Mouse (Mus musculus) hindbrain, embryonic 11.5 days (tissue): ENCODE results near the gene Ccdc51. TPM values are rescaled to one million over a fixed set of nuclear protein-coding genes. Genes with fewer than 3 reads are reported as not detected.

Experiments
- ATAC-seq: fragments of 200-750 bp; cut with Nextera tagmentation; 2 replicates; pipeline ENCODE4 v1.8.0; 2017; ENCODE audit warnings: mild to moderate bottlenecking, moderate TSS enrichment, moderate library complexity; ENCODE audit not compliant: low FRiP score
- DNase-seq: peaks from one replicate; pipeline ENCODE4 v3.0.0-alpha.2; 2015; ENCODE audit warnings: low spot score
- H3K27ac ChIP-seq: fragments of 300-500 bp; sonication (generic); 2 replicates; pipeline ENCODE4 v1.5.1; 2014; ENCODE audit warnings: mild to moderate bottlenecking, low read depth, low read length
- H3K27me3 ChIP-seq: fragments of 300-500 bp; sonication (generic); 2 replicates; pipeline ENCODE4 v1.6.1; 2014; ENCODE audit warnings: mild to moderate bottlenecking, low read length, moderate library complexity, mixed read lengths; ENCODE audit not compliant: control insufficient read depth, insufficient read depth
- H3K36me3 ChIP-seq: fragments of 300-500 bp; sonication (generic); 2 replicates; pipeline ENCODE4 v1.6.1; 2014; ENCODE audit warnings: mild to moderate bottlenecking, low read length, moderate library complexity, mixed read lengths; ENCODE audit not compliant: control insufficient read depth, insufficient read depth
- H3K4me1 ChIP-seq: fragments of 300-500 bp; sonication (generic); replicated peaks from 2 replicates; pipeline ENCODE4 v1.6.1; 2014; ENCODE audit warnings: low read length, mixed read lengths; ENCODE audit not compliant: control insufficient read depth, insufficient read depth
- H3K4me2 ChIP-seq: fragments of 300-500 bp; sonication (generic); replicated peaks from 2 replicates; pipeline ENCODE4 v1.6.1; 2014; ENCODE audit warnings: mild to moderate bottlenecking, low read depth, low read length
- H3K4me3 ChIP-seq: fragments of 300-500 bp; sonication (generic); 2 replicates; pipeline ENCODE4 v1.5.1; 2014; ENCODE audit warnings: low read depth, low read length
- H3K9ac ChIP-seq: fragments of 300-500 bp; sonication (generic); 2 replicates; pipeline ENCODE4 v1.6.1; 2014; ENCODE audit warnings: low read depth, low read length
- H3K9me3 ChIP-seq: fragments of 300-500 bp; sonication (generic); 2 replicates; pipeline ENCODE4 v1.6.1; 2016; ENCODE audit warnings: low read length; ENCODE audit not compliant: control insufficient read depth
- WGBS: fragments of 180-500 bp; shearing (Covaris S2); extraction: QIAGEN DNeasy Blood & Tissue Kit; methylation state at CpG from one replicate; pipeline ENCODE4 v1.1.7; 2014; 5-methylcytosine and 5-hydroxymethylcytosine counted together
- polyA plus RNA-seq: library from polyadenylated mRNA; unstranded; fragments of >200 nt; fragmentation: Nextera tagmentation; extraction: Ambion mirVana; gene quantifications from 2 replicates; pipeline ENCODE4 v1.2.1, GENCODE M21; 2014

Ccdc51 gene
- polyA plus RNA-seq, 1 experiment from 2014 or later = 11.0 TPM

GRCm38 (mm10) chr9:109090446-109090845, 8.2 kb downstream of the Ccdc51 start:
- no peak overlapping the region for H3K4me3 ChIP-seq
- H3K9me3 ChIP-seq = no peaks in the 10 kb centered on the region
- no peak overlapping the region for H3K4me2 ChIP-seq
- H3K27ac ChIP-seq = no peak overlapping the region
- H3K4me1 ChIP-seq = 0 out of 2 replicates have a peak, but pooled peaks cover 2% of the 10 kb centered on the region
- 69% methylated on average over 15 of the region's 15 CpGs for WGBS
- no peaks in the 10 kb centered on the region for H3K36me3 ChIP-seq
- no peak for DNase-seq
- H3K9ac ChIP-seq = no peak overlapping the region
- ATAC-seq = no peak
- H3K27me3 ChIP-seq = no peaks in the 10 kb centered on the region

GRCm38 (mm10) chr9:109091802-109092201, 9.5 kb downstream of the Ccdc51 start:
- H3K9ac ChIP-seq = no peak overlapping the region
- H3K9me3 ChIP-seq = no peaks in the 10 kb centered on the region
- H3K36me3 ChIP-seq = no peaks in the 10 kb centered on the region
- WGBS = 94% methylated on average over 8 of the region's 8 CpGs
- no peak overlapping the region for H3K4me3 ChIP-seq
- 0 out of 2 replicates have a peak, but pooled peaks cover 4% of the 10 kb centered on the region for H3K4me1 ChIP-seq
- no peak overlapping the region for H3K27ac ChIP-seq
- no peaks in the 10 kb centered on the region for H3K27me3 ChIP-seq
- no peak for ATAC-seq
- H3K4me2 ChIP-seq = no peak overlapping the region
- no peak for DNase-seq

GRCm38 (mm10) chr9:109092799-109093198, 10.5 kb downstream of the Ccdc51 start:
- Histone ChIP-seq H3K9me3 (no peaks in the 10 kb centered on the region), H3K4me3 (no peak overlapping the region), H3K36me3 (no peaks in the 10 kb centered on the region), H3K9ac (no peak overlapping the region), H3K4me1 (peaks cover 11% of the 10 kb centered on the region), H3K4me2 (no peak overlapping the region), H3K27me3 (no peaks in the 10 kb centered on the region), H3K27ac (no peak overlapping the region)
- no peak for DNase-seq
- 26% methylated on average over 6 of the region's 6 CpGs for WGBS
- no peak for ATAC-seq

GRCm38 (mm10) chr9:109093786-109094552, 11.7 kb downstream of the Ccdc51 start:
- no peaks in the 10 kb centered on the region for H3K9me3 ChIP-seq
- 22% methylated on average over 11 of the region's 11 CpGs for WGBS
- H3K4me1 ChIP-seq = peaks cover 20% of the 10 kb centered on the region
- ATAC-seq = no peak
- no peaks in the 10 kb centered on the region for H3K27me3 ChIP-seq
- peak overlapping the region; percentile 98 for H3K9ac ChIP-seq
- no peaks in the 10 kb centered on the region for H3K36me3 ChIP-seq
- H3K4me3 ChIP-seq = peak overlapping the region; percentile 64; the same call in 1 of the 2 replicates
- DNase-seq = no peak
- H3K4me2 ChIP-seq = peak overlapping the region; percentile 96
- peak overlapping the region; percentile 100 for H3K27ac ChIP-seq

- no peaks in the 10 kb centered on the region for H3K36me3 ChIP-seq
- H3K4me1 ChIP-seq = peaks cover 20% of the 10 kb centered on the region
- H3K4me2 ChIP-seq = peak overlapping the region; percentile 96
- DNase-seq (peak; percentile 55), ATAC-seq (peak; percentile 8; the same call in 1 of the 2 replicates)
- H3K4me3 ChIP-seq = peak overlapping the region; percentile 64
- peak overlapping the region; percentile 98 for H3K9ac ChIP-seq
- WGBS = 1% methylated on average over 21 of the region's 21 CpGs
- no peaks in the 10 kb centered on the region for H3K9me3 ChIP-seq
- H3K27me3 ChIP-seq = no peaks in the 10 kb centered on the region
- peak overlapping the region; percentile 100 for H3K27ac ChIP-seq
Measured at GRCm38 (mm10) chr9:109094553-109095136, 12.4 kb downstream of the Ccdc51 start.

- ATAC-seq (peak; percentile 78), DNase-seq (peak; percentile 88)
- Histone ChIP-seq H3K9me3 (no peaks in the 10 kb centered on the region), H3K4me3 (peak within 1 kb of the TSS; percentile 64), H3K4me1 (peaks cover 20% of the 10 kb centered on the region), H3K27ac (peak within 1 kb of the TSS; percentile 100), H3K4me2 (peak within 1 kb of the TSS; percentile 96), H3K27me3 (no peaks in the 10 kb centered on the region), H3K9ac (peak within 1 kb of the TSS; percentile 98), H3K36me3 (no peaks in the 10 kb centered on the region; the same call in 1 of the 2 replicates)
- under 1% methylated on average over 76 of the region's 102 CpGs for WGBS
Measured at GRCm38 (mm10) chr9:109095137-109095982, 13.1 kb downstream of the Ccdc51 start, which contains the start of gene Plxnb1. Gene Plxnb1 (plus strand): TSS chr9:109095389.

- Histone ChIP-seq H3K9ac (peak overlapping the region; percentile 98), H3K4me3 (peak overlapping the region; percentile 64), H3K4me2 (peak overlapping the region; percentile 96), H3K27ac (peak overlapping the region; percentile 100), H3K4me1 (peaks cover 20% of the 10 kb centered on the region), H3K27me3 (no peaks in the 10 kb centered on the region), H3K9me3 (no peaks in the 10 kb centered on the region), H3K36me3 (peaks cover 2% of the 10 kb centered on the region; the same call in 1 of the 2 replicates)
- 21% methylated on average over 9 of the region's 9 CpGs for WGBS
- no peak for DNase-seq
- no peak for ATAC-seq
Measured at GRCm38 (mm10) chr9:109096251-109096661, 14.0 kb downstream of the Ccdc51 start.

GRCm38 (mm10) chr9:109096856-109097255, 14.6 kb downstream of the Ccdc51 start:
- Histone ChIP-seq H3K4me3 (peak overlapping the region; percentile 64), H3K9me3 (no peaks in the 10 kb centered on the region), H3K27me3 (no peaks in the 10 kb centered on the region), H3K4me2 (peak overlapping the region; percentile 96), H3K4me1 (peaks cover 20% of the 10 kb centered on the region), H3K36me3 (peaks cover 2% of the 10 kb centered on the region; the same call in 1 of the 2 replicates), H3K27ac (peak overlapping the region; percentile 100), H3K9ac (peak overlapping the region; percentile 98)
- ATAC-seq (no peak), DNase-seq (no peak)
- WGBS = 26% methylated on average over 6 of the region's 6 CpGs
